Mouse (Mus musculus): ENCODE data around the gene Sema4g.

Gene Sema4g

GRCm38 (mm10) chr19:45003740-45004516 lies 15.0 kb downstream of the Sema4g start:
- no peak for DNase-seq (ENCODE audit: extremely low read depth, insufficient read length, low spot score)

GRCm38 (mm10) chr19:45005444-45005843 lies 16.5 kb downstream of the Sema4g start, which contains the start of gene Twnk:
TSS of gene Twnk (plus strand) at chr19:45005663.
- DNase-seq (ENCODE audit: extremely low read depth, insufficient read length, low spot score): peak; percentile 72

GRCm38 (mm10) chr19:45005957-45006712 lies 17.2 kb downstream of the Sema4g start, which contains the start of gene Mrpl43:
TSS of gene Mrpl43 (minus strand) at chr19:45006442.
- DNase-seq (ENCODE audit: extremely low read depth, insufficient read length, low spot score): peak; percentile 96

- no peak for DNase-seq (ENCODE audit: extremely low read depth, insufficient read length, low spot score)
These were observed 18.1 kb downstream of the Sema4g start for GRCm38 (mm10) chr19:45007021-45007420.

DNA sequence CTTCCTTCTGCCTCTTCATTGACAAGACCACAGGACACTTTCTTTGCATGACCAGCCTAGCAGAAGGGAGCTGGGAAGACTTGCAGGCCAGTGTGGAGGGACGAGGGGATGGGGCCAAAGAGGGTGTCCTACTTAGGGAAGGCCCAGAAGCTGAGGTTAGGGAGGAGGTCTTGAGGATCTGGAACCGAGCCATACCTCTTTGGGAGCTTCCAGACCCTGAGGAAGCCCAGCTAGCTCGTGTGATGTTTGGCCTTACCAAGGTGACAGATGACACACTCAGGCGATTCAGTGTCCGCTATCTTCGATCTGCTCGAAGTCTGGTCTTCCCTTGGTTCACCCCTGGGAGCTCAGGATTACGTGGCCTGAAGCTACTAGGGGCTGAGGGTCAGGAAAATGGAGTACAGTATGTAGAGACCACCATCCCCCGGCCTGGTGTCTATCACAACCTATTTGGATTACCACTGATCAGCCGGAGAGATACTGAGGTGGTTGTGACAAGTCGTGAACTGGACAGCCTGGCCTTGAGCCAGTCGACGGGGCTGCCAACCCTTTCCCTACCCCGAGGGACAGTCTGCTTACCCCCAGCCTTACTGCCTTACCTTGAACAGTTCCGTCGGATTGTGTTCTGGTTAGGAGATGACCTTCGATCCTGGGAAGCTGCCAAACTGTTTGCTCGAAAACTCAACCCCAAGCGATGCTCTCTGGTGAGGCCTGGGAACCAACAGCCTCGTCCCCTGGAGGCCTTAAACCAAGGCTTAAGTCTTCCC lies 18.7 kb downstream of the Sema4g start:
- DNase-seq (ENCODE audit: extremely low read depth, insufficient read length, low spot score): no peak

DNA sequence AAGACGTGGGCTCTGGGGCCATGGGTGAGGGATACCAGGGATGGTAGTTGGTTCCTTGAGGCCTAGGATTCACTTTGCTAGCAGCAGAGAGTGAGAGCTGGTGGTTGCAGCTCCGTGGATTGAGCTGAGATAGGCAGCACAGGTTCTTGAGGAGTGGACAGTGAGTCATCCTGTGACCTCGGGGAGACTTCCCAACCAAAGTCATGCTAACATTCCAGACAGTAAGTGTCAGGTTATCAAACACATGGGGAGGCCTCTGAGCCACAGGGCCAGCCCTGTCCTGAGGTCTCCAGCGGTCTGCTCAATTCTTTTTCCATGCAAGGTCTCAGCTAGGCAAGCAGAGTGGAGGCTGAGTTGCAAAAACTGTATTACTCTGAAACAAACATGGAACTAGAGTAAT lies 21.7 kb downstream of the Sema4g start:
- no peak for DNase-seq (ENCODE audit: extremely low read depth, insufficient read length, low spot score)

- DNase-seq (ENCODE audit: extremely low read depth, insufficient read length, low spot score): no peak
These were observed 23.3 kb downstream of the Sema4g start for GRCm38 (mm10) chr19:45012219-45012618.

- DNase-seq (ENCODE audit: extremely low read depth, insufficient read length, low spot score): no peak
These were observed 23.7 kb downstream of the Sema4g start for GRCm38 (mm10) chr19:45012636-45013035.

DNA sequence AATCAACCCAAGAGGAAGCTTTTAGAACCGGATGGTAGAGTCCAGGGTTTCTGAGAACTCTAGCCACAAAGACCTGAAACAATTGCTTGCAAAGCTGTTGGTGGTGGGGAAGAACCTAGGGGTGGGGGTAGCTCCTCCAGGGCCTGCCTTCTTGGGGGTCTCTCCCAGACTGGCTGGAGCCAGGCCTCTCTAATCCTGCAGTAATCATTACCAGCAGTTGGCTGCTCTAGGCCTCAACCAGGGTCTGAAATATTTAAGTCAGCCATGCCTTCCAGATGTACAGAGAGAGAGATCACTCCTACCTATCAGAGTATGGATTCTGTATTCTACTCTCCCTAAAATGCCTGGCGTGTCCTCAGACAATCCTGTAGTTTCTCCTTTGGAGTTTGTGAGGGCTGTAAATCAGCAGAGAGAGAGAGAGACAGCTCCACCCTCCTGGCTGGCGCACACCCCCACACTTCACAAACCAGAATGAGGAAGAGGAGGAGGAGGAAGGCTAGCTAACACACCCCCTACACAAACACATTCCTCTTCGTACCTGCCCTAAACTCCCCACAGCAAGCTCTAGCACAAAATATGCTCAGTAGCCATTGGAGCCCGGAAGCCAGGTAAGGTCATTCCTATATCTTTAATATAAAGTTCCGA lies 24.8 kb downstream of the Sema4g start:
- no peak for DNase-seq (ENCODE audit: extremely low read depth, insufficient read length, low spot score)

DNA sequence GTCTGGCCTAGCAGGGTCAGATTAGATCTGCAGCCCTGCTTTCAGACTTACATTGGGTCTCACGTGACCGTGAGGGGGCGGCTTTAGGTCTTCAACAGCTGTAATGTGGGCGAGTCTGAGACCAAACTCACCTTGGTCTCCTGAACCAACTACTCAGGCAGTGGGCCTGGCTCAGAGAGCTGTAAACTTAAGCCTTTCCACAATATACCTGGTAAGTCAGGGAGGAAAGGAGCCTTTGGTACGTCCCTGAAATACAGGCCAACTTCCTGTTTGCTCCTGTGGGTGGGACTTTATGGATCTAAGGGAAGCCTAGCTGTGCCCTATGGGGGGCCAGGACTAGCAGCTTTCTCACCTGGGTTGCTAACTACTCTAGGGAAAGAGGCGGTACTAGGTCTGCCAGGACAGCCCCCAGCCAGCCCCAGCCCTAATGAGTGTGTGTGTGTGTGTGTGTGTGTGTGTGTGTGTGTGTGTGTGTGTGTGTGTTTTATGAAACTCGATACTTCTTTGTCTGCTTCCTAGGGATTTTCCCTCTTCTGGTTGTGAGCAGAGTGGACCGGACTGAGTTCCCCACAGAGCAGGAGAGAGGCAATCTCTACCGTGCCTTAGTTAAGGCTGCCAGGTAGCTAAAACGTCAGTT lies 25.6 kb downstream of the Sema4g start, which contains the start of gene Lzts2:
Gene Lzts2 (plus strand): TSS at position 80 of the 637 bp plus-strand sequence.
- no peak for DNase-seq (ENCODE audit: extremely low read depth, insufficient read length, low spot score)

DNA sequence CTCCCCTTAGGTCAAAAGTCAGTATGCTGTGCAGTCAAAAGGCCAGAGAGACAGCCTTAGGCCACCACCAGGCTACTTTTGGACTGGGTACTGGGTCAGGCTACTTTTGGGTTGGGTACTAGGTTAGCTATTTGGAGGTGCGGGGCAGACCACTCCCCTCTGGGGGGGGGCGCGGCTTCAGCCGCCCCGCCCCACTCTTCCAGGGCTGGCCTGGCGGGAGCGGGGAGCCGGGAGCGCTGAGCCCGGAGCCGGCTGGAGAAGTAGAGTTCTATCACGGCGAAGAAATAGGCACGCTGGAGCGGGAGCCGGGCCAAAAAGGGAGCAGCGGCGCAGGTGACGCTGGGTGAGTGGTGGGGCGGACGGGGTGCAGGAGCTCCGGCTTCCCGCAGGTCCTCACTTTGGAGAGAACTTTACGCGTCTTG lies 26.1 kb downstream of the Sema4g start:
- DNase-seq (ENCODE audit: extremely low read depth, insufficient read length, low spot score): peak; percentile 74

GRCm38 (mm10) chr19:45015518-45016281 lies 26.8 kb downstream of the Sema4g start:
- DNase-seq (ENCODE audit: extremely low read depth, insufficient read length, low spot score): peak; percentile 58

GRCm38 (mm10) chr19:45016341-45017215 lies 27.7 kb downstream of the Sema4g start:
- DNase-seq (ENCODE audit: extremely low read depth, insufficient read length, low spot score): peak; percentile 66

GRCm38 (mm10) chr19:45017216-45017771 lies 28.4 kb downstream of the Sema4g start:
- DNase-seq (ENCODE audit: extremely low read depth, insufficient read length, low spot score): peak; percentile 87

- DNase-seq (ENCODE audit: extremely low read depth, insufficient read length, low spot score): peak; percentile 81
These were observed 29.0 kb downstream of the Sema4g start for GRCm38 (mm10) chr19:45017909-45018308.

- peak; percentile 61 for DNase-seq (ENCODE audit: extremely low read depth, insufficient read length, low spot score)
These were observed 29.5 kb downstream of the Sema4g start for GRCm38 (mm10) chr19:45018351-45018831.

DNA sequence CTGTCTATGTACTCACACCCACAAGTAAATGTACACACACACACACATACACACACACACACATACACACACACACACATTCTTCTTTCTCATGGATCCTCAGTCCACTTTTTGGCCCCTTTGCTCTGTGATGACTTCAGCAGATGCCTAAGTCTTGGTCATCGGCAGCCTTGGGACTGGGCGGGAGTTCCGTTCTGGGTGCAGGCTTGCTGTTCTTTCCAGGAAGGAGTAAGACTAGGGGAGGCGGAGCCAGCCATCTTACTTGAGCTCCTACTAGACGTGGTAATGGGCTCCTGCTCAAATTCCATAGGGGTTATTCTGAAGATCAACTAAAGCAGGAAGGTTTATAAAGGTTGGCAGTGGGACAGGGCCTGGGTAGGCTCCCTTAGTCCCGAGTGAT lies 31.4 kb downstream of the Sema4g start:
- peak; percentile 73 for DNase-seq (ENCODE audit: extremely low read depth, insufficient read length, low spot score)

DNA sequence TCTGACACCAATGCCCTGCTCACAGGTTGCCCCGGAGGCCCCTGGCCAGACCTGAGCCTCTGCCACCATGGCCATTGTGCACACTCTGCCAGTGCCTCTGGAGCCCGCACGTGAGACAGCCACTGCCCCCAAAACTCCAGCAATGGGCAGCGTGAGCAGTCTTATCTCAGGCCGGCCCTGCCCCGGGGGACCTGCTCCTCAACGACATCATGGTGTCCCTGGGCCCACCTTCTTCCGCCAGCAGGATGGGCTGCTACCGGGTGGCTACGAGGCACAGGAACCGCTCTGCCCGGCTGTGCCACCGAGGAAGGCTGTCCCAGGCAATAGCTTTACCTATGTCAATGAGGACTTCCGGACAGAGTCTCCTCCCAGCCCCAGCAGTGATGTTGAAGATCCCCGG lies 32.5 kb downstream of the Sema4g start:
- no peak for DNase-seq (ENCODE audit: extremely low read depth, insufficient read length, low spot score)
